Mouse (Mus musculus): ENCODE results near the gene Celf2.

The Celf2 gene

DNA sequence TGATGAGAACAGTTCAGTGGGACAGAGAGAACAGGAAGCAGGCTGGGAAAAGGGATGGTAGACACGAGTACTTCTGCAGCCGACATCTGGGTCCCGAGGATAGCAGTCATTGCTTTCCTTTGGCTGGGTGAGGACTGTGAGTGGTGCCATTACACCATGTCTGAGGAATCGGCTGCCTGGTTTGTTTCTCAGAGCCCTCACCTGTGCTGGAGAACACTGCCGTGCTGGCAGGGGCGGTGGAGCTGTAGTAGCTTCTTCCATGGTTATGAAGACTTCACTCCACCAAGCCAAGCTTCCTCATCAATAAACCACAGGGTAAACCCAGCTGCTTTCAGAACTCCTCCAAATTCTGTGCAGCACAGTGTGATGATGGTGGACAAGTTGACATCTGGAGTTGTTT is 860.5 kb downstream of the Celf2 start:
- no peak for DNase-seq

DNA sequence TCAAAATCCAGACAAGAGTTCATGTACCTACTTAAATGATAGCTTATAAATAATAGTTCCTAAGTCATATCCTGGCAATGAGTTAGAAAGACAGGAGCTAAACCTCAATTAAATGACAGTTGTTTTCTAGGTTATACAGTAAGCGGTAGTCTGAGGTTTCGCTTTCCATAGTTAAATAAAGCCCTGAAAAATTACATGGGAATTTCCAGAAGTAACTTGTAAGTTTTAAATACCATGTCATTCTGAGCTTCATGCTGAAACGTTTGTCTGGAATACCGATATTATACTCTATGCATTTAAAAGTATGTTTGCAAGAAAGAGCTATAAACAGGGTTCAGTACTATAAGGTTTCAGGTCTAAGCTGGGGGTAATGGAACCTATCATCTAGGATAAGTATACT is 862.3 kb downstream of the Celf2 start:
- no peak for DNase-seq

DNA sequence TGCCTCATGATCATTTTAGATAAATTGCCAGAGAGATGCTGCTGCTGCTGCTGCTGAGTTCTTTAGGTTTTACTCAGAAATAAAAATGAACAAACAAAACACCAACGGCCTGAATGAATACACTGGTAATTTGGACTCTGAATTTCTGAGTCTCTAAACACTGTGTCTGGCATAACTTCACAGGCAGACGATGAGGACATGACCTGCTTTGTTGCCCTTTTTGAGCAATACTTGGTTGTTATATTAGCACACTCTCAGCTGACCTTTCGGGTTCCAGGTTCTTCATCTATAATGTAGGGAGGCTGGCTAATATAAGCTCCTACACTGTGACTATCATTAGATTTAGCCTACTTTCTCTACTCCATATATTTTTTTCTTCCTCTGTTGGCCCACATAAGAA is 863.0 kb downstream of the Celf2 start:
- no peak for DNase-seq

DNA sequence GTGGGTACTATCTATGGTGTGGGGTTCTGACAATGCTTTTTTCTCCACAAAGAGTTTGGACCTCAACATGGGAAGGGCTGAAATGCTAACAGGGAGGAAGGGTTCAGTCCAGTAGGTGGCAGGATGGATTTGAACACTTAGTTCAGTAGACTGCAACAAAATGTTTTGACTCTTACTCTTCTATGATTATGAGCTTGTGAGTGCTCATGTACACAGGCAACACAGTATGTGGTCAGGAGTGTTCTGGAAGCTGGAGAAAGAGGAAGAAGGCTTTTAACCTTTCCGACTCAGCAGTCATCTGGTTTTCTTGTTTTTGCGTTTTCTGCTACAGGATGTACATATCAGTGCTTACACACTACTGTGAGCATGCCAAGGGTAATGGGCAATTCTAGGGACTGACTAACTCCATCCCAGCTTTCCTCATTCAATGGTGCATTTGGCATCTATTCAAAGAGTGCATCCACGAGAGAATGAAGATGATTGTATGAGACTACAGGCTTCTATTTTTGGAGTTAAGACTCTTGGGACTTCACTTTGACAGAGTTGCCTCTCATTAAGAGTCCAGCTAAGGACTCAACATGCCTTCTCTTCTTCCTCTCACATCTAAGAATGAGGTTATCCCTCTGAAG is 867.0 kb downstream of the Celf2 start:
- no peak for DNase-seq

DNA sequence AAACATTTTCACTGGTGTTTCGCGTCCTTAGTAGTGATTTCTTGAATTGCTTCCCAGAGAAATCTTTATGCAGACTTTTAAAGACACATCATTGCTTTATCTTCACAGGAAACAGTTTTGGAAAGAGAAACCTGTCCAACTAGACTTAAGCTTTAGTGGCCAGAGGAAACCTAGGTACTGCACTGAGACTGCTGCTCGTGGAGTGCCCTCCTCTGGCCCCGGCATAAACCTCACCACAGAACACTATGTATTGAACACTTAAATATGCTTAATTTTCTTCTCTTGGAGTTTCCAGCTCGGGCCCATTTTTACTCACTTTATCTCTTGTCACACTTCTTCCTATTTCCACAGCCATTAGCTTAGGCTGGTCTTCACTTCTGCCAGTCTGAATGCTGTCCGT is 870.0 kb downstream of the Celf2 start:
- no peak for DNase-seq

DNA sequence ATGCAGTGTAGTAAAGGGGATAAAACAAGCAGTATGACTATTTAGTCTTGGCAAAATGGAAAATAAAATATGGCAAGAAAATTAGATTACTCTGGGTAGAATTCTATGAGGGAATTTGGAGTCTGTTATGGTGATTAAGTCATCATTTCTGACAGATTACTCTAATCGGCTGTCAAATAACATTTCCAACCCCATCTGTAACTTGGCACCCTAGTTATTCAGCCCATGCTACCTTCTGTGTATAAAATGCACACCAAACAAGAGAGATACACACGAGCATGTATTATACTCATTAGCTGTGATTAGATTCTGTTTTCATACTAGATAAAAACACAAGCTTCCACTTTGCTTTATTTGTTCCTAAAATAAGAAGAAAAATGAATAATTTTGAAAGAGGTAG is 872.2 kb downstream of the Celf2 start:
- no peak for DNase-seq

DNA sequence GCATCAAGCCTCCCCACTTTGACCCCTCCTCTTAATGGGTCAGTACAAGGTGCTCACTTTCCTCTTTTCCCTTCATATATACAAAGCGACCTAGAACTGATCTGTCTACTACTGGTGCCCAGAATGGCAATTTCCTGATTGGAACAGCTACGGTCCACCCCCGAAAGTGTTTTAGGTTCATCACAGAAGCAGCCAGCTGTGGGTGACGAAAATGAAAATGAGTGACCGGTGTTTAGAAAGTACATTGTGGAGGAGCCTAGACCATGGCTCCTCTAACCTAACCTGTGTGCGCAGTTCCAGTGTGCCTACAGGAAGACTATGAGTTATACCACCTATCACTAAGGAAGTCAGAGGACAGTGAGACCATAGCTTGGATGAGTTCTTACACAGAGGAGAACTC is 874.5 kb downstream of the Celf2 start:
- DNase-seq = no peak

DNA sequence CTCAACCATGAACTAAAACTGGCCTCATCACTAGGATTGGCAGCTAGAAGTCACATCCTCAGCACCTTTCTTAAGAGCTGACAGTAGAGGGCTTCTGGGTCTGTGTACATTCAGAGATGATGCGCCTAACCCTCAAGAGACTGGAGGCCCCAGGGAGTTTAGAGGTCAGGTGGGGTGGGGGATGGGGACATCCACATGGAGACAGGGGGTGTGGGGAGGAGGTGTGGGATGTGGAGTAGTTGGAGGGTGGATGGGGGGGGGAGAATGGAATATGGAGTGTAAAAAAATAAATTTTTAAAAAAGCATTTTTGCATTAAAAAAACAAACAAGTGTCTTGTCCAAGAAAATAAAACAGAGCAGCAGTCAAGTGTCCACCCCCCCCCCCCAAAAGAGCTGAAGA is 876.2 kb downstream of the Celf2 start:
- DNase-seq = no peak

DNA sequence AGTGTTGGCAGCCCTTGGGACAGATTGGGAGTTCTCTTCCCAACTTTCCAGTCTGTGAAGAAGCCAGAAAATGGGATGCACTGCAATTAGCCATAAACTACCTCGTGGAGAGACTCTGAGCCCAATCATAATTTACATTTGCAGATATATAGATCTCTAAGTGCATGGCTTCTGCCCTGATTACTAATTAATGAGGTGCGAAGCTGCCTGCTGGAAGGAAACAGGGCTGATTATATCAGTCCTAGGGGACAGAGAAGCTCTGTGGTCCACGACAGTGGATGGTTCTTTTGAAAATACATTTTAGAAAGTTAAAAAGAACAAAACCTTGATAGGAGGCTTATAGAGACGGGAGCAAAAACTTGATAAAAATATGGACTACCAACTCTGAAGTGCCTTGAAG is 885.6 kb downstream of the Celf2 start:
- DNase-seq = no peak

DNA sequence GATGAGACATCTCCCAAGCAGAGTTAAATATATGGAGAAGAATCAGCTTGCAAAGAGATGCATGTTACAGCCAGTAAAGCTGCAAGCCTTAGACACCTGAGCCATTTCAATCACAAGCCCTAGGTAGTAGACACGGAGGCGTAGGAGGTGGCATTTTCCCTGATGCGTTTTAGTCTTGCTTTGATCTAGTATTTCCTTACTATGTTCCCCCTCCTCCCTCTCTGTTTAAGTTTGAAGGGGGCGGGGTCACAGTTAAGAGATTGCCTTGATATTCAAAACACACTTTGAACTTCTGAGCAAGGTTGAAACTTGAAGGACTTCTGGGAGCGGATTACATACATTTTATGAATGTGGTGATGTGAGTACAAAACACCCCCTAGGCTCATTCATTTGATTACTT is 887.3 kb downstream of the Celf2 start:
- no peak for DNase-seq

DNA sequence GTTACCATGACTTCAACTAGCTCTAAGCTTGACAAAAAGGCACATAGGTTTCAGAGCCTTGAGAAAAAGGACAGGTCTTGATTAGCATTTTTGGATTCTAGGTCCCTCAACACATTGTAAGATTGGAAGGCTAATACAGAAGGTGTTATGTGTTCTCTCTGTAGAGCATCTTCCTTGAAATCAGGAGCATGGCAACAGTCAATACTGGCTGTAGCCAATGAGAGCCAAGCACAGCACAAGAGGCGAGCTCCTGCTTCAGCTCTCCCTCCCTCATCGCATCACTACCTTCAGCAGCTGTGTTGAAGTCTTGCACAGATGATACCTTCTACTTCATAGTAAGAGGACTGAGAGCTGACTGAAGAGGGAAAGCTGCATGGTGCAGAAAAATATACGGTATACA is 890.5 kb downstream of the Celf2 start:
- DNase-seq = no peak

DNA sequence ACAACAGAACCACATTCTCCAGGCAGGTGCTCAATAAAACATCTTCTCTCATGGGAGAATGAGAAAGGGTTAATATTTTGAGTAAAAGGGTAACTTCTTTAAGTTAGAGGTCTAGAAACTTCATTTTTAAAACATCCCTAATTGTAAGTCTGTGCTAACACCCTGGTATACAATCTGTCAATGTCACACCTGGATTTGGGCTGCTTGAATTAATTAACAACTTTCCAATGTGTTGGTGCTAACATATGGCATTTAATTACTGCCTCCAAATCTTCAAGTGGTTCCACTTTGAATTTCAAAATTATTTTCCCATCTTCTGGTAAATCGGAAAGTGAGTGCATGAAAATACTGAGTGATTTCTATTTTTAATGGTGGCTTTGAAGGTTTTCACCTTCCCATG is 890.9 kb downstream of the Celf2 start:
- no peak for DNase-seq

DNA sequence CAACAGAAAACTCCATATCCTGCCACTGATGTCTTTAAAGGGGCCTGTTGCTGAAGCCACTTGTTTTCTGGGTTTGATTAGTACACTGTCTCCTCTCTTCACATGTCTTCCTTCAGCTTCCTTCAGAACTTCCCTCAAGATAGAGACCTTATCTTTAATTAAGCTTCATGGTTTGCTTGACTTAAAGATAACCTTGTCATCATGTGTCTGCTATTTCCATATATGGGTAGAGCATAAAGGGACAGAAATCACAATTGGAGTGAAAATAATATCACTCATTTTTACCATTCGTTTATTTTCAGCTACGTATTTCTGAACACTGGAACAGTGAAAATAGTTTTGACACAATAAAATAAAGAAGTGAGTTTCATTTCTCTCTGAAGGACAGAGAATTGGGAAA is 905.0 kb downstream of the Celf2 start:
- DNase-seq = no peak

DNA sequence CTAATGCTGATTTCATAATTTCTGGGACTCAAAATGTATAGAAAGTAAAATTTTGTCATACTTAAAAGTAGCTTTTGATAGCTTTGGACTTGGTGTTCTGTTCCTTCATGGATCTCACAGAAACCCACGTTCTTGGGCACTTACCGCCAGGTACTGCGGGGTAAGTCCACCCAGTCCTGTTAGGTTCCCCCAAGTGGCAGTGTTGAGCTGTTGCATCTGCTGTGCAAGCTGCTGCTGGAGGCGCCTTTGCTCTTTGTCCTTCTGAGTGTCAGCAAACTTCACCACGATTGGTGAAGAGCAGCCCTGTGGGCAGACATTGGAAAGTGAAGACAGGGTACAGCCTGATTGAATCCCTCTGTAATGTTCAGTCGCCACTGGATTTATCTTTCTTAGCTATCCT is 905.5 kb downstream of the Celf2 start:
- DNase-seq = no peak

DNA sequence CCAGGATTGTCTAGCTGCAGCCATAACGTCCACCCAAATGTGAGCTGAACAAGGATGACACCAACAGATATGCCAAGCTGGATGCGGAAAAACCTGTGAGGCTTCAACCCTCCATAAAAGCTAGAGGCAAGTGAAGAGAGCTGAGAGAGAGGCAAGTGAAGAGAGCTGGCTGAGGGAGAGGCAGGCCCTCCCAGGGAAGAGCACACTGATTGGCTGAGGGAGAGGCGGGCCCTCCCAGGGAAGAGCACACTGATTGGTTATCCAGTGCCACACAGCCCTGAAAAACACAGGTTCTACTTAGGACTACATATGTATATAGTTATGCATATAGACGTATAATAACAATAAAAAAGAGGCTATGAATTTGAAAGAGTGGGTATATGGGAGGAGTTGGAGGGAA is 907.2 kb downstream of the Celf2 start:
- no peak for DNase-seq

DNA sequence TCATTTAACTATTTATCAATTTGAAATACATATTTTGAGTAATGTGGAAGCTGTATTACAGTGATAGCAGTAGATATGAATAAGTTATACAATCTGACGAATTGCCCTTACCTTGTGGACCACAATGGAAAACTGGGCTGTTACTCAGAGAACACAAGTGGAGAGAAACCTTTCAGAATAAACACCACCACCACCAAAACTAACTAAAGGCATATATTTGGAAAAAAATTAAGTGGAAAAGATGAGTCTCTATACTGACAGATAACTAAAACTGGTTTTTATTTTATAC is 910.5 kb downstream of the Celf2 start:
- DNase-seq = no peak

DNA sequence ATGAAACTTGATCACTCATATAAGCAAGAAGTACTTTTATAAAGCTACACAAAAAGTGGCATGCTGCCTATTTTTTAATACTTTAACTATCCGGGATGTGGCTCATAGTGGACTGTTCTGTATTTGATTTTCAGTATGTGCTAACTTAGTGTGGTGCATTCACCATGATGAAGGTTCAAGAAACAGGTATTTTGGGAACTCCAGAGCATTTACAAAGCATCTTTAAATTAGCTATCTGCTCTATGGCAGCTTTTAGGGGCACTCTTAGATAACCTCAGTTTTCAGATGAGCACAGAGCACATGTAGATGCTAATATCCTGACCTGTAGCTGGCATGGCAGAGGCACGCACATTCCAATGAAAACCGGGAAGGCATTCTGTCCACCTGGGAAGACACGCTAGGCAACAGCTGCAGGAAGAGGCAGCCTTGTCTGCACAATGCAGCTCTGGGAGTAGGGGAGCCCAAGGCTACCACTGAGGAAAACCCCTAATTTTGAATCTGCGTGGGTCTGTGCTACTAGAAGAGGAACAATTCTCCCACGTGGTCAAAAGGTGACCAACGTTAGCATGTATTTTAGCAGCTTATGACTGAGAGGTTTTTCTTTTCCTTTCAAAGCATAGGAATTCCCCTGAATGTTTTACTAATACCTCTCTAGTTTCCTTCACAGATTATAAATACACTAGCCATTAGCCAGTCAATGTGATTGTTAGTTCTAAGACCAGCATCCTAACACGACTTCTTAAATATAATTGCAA is 911.1 kb downstream of the Celf2 start:
- no peak for DNase-seq

DNA sequence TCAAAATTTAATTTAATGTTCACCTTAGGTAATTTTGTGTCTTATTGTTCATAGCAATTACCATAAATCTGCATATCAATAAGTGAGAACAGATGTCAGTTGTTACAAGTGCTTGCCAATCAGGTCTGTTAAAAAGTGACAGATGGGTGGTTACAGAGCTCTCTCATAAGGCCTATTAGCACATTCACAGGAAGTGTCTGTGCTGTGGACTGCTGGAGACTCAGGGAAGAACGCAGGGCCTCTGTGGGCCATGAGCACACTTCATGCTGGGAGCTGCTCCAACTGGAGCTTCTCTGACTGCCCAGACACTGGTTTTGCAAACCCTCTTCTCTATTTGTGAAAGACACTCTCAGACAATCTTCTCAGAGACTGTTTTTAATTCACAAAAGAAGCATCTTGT is 914.6 kb downstream of the Celf2 start:
- DNase-seq = no peak

DNA sequence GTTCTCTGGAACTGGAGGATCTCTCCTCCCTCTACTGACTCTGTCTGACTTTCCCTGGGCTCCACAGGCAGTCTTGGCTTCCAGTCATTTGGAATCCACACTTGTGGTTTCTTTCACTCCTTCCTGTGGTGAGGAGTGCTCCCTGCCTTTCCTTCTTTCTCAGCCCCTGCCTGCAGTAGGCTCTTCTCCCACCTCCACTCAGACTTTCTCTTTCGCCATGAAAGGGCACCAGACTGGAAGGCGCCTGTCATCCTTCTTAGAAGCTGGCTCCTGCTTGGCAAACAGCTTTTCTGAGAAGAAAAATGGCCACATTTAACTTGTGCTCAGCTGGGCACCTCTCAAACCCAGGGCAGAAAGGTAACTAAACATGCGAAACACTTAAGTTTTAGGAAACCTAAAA is 915.2 kb downstream of the Celf2 start:
- DNase-seq = peak; percentile 36

DNA sequence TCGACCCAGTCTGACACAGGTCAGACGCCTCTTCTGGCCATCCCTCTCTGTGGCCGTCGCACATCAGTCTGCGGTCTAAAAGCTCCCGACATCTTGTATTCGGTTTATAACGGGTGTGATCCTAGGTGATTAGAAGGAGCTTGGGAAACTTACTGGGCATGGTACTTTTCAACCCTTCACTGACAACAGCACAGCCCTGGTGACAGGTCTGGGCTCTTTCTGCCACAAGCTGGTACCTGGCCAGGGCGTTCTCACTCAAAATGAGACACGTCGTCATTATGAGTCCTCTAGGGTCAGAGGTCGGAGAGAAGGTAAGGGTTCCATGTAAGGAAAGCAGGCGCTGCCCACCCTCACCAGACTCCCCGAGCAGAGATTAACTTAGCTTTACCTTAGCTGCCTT is 915.6 kb downstream of the Celf2 start:
- DNase-seq = no peak

DNA sequence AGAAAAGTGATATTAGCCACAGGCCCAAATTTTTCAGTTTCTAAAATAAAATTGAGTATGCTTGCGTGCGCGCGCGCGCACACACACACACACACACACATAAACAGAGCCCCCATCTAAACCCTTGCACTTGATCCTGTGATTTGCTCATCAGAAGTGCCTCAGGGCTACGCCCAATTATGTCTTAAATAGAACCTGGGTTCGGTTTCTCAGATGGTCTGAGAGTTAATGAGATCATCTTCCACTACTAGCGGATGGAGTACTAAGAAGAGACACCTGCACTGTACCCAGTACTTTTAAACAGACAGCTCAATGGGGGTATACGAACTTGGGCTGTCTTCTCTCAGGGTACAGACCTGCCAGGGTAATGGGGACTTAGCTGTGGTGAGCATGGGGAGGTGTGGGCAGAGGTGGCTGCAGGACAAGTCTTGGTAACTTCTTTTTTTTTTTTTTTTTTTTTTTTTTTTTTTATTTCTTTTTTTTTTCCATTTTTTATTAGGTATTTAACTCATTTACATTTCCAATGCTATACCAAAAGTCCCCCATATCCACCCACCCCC is 923.2 kb downstream of the Celf2 start:
- no peak for DNase-seq

DNA sequence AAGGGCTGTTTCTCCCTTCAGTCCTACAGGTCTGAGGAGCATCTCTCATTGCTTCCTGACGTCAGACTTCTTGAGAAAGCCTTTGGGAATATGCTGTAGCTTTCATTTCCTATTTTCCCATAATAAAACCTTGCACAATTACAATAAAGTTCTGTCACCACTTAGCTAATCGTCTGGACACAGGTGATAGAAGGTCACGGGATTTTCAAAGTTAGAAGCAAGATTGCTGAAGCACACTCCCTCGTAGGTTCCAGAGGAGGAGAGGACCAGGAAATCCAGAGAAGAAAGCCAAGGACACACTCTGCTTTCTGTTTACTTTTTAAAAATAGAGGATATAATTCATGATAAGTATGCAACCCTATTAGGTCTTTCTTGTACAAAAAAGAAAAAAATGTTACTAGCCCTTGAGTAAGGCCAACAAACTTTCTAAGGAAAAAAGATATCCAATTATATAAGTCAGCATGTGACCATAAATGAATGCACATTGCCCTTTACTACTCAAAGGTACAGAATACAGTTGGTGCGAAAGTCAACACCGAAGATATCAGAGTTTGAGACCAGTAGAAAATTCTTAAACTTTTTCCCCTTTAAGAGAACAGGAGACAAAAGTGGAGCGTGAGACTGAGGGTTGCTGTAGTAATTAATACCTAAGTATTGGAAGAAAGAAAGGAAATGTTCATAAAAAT is 924.2 kb downstream of the Celf2 start:
- DNase-seq = no peak

DNA sequence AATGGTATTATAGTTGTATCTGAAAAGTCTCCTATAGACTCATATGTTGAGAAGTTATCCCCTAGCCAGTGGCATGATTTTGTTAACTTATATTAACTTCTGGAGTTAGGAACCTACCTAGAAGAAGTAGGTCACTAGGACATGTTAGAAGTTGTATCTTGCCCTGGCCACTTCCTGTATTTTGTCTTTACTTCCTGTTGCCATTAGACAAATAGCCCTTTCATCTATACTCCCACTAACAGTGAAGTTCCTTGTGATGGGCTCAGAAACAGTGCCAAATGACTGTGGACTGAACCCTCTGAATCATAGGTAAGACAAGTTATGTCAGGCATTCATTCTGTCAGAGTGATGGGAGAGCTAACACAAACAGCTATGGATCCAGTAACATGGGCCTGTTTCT is 926.7 kb downstream of the Celf2 start:
- DNase-seq = no peak

DNA sequence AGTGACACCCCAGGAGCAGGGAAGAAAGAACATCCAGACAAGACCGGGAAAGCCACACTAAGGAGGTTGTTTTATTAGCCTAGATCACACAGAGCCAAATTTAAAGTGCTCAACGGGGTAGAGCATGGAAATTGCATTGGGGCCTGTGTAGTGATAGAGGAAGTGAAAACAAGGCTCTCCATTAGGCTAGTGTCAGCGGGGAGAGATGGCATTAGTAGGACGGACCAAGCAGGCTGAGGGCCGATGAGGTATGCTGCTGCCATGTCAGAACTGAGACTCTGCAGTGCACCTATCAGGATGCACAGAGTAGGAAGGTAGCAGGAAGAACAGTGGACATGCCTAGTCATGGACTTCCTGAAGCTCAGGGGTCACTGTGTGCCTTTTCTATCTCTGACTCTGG is 929.3 kb downstream of the Celf2 start:
- DNase-seq = no peak

Measured in right cerebral cortex, postnatal 25 days (tissue).